12 mouse cellular contexts compared by ENCODE assay signal in genomic region chr17:36764244-36764643, GRCm38 (mm10). TPM values are rescaled to one million over a fixed set of nuclear protein-coding genes. Genes with fewer than 3 reads are reported as not detected.
A peak's percentile ranks its signal among the peaks of the same experiment; 100 is the strongest.
DNase-seq lines count a peak whose midpoint lies in the region; ATAC-seq and TF ChIP-seq lines count a peak whose summit lies in the region.
"Not testable (repeated sequence)": the region's sequence is repeated elsewhere in the genome, so short reads cannot be mapped to it uniquely, and the experiment has no call there.
"Had no signal": no experiment of that assay in that cellular context is flagged by ENCODE, and none has a peak within 500 bp of the region (broad histone marks: within the 10 kb centered on the region; RNA-seq: fewer than 3 reads in every experiment).

No protein-coding gene starts in this region.

- H3K4me1 ChIP-seq in ES-Bruce4 (ENCODE audit: control insufficient read depth, insufficient read depth, low read length); hindbrain, postnatal 0 days (ENCODE audit: insufficient read depth, low read length): not testable (repeated sequence)

- ATAC-seq in hindbrain, postnatal 0 days: peak; percentile 59; the same call in 1 of the 2 replicates

- not testable (repeated sequence) for H3K9ac ChIP-seq in ES-Bruce4 (ENCODE audit: low read depth, poor library complexity, severe bottlenecking); hindbrain, postnatal 0 days (replicated peaks; ENCODE audit: low read length)

- not testable (repeated sequence) for TF ChIP-seq EP300 in ES-Bruce4 (IDR thresholded peaks at IDR 0.05; ENCODE audit: insufficient read depth, low read depth, low read length)

- TF ChIP-seq CTCF in ES-Bruce4 (IDR thresholded peaks at IDR 0.05; ENCODE audit: low read depth, low read length): peak; percentile 2
- peak; percentile 76 for TF ChIP-seq CTCF in hindbrain, postnatal 0 days (IDR thresholded peaks at IDR 0.05; ENCODE audit: low read depth)

- not testable (repeated sequence) for H3K4me3 ChIP-seq in ES-Bruce4 (ENCODE audit: low read depth, low read length); hindbrain, postnatal 0 days (ENCODE audit: low read length)

- WGBS in hindbrain, postnatal 0 days: 30% methylated on average over 2 of the region's 2 CpGs

- not testable (repeated sequence) for H3K9me3 ChIP-seq in ES-Bruce4 (replicated peaks; ENCODE audit: control insufficient read depth, insufficient read depth, low read length, poor library complexity, severe bottlenecking); hindbrain, postnatal 0 days (ENCODE audit: low read length)

- H3K27me3 ChIP-seq in ES-Bruce4 (ENCODE audit: control insufficient read depth, insufficient read depth, low read length, poor library complexity, severe bottlenecking); hindbrain, postnatal 0 days (ENCODE audit: insufficient read depth, low read length): not testable (repeated sequence)

- DNase-seq in cerebellum, adult 18-20 months: peak; percentile 13 to 14
- peak; percentile 14 to 39 for DNase-seq in frontal cortex, postnatal 10 days (ENCODE audit: low spot score in 2 of 2)
- peak; percentile 82 for DNase-seq in hindbrain, postnatal 0 days (ENCODE audit: low spot score)
- peak; percentile 17 for DNase-seq in layer of hippocampus, adult 9-10 months (ENCODE audit: low spot score)
- DNase-seq in lung, postnatal 10 days: peak; percentile 48
- DNase-seq in retina, postnatal 1 day: peak; percentile 43
- peak; percentile 29 for DNase-seq in thymus, postnatal 14 days

- H3K4me2 ChIP-seq in hindbrain, postnatal 0 days (ENCODE audit: low read depth, low read length): not testable (repeated sequence)

- H3K27ac ChIP-seq in ES-Bruce4 (ENCODE audit: insufficient read depth, low read length); hindbrain, postnatal 0 days: not testable (repeated sequence)

- TF ChIP-seq POLR2A in ES-Bruce4 (IDR thresholded peaks at IDR 0.05; ENCODE audit: insufficient read depth, low read length): not testable (repeated sequence)

- not testable (repeated sequence) for H3K36me3 ChIP-seq in ES-Bruce4 (ENCODE audit: control insufficient read depth, insufficient read depth, low read length, poor library complexity, severe bottlenecking); hindbrain, postnatal 0 days (ENCODE audit: insufficient read depth, low read length)

RNA-seq across cellular contexts. Expression of gene H2-M10.5, which starts 8.5 kb away (rescaled TPM):
- not detected in 2 replicates for polyA plus RNA-seq in ES-Bruce4 (2011; ENCODE audit: insufficient read depth, insufficient read length, low read depth, missing spikeins)
- not detected in 2 replicates for total RNA-seq in hindbrain, postnatal 0 days (2014; rRNA removed)
- not detected in 2 replicates for polyA plus RNA-seq in hindbrain, postnatal 0 days (2015; fragmentation: Nextera tagmentation; extraction: Ambion mirVana)
- total RNA-seq: gastrocnemius, adult 8-10 months; heart, postnatal 25 days had no signal
- polyA plus RNA-seq: embryonic facial prominence, embryonic 15.5 days; lung, embryonic 16.5 days had no signal

RNA-seq across cellular contexts. Expression of gene H2-M10.6, which starts 47.7 kb away (rescaled TPM):
- not detected in 2 replicates for polyA plus RNA-seq in ES-Bruce4 (2011; ENCODE audit: insufficient read depth, insufficient read length, low read depth, missing spikeins)
- total RNA-seq in hindbrain, postnatal 0 days (2014; rRNA removed): not detected in 2 replicates
- not detected in 2 replicates for polyA plus RNA-seq in hindbrain, postnatal 0 days (2015; fragmentation: Nextera tagmentation; extraction: Ambion mirVana)
- total RNA-seq: gastrocnemius, adult 8-10 months; heart, postnatal 25 days had no signal
- polyA plus RNA-seq: embryonic facial prominence, embryonic 15.5 days; lung, embryonic 16.5 days had no signal

Comparison
In these comparisons a context has a peak if more than half of its experiments do, and no peak if none do; other contexts are left out.
1. DNase-seq: peak in every context shown above with its lines; median percentile 82 in hindbrain, postnatal 0 days; 48 in lung, postnatal 10 days; 43 in retina, postnatal 1 day; 29 in thymus, postnatal 14 days; 26 in frontal cortex, postnatal 10 days; 17 in layer of hippocampus, adult 9-10 months; 14 in cerebellum, adult 18-20 months.